Mouse (Mus musculus) lung, postnatal 0 days (tissue): ENCODE measurements at regions not wholly inside any gene's neighbourhood (a gene's known extent, or its start where the extent isn't known, plus 50 kb on each side); places are given as distances from the start of the nearest gene placed in this dataset.

ENCODE experiments used
- CTCF ChIP-seq: IDR thresholded peaks from 2 replicates; pipeline ENCODE4 v1.5.1; 2016; ENCODE audit warnings: antibody characterized with exemption, mild to moderate bottlenecking
- EP300 ChIP-seq: IDR thresholded peaks from 2 replicates; pipeline ENCODE4 v1.6.1; 2016; ENCODE audit warnings: antibody characterized with exemption, mild to moderate bottlenecking, control low read depth

GRCm38 (mm10) chr8:89152331-89152730, 108.4 kb upstream of the Sall1 start:
- TF ChIP-seq CTCF (no peak), EP300 (no peak)
